Mouse (Mus musculus): ENCODE measurements around the gene Gm17018.

- TF ChIP-seq GATA1 (IDR thresholded peaks at IDR 0.05; ENCODE audit: borderline replicate concordance, low read length) (no peak), FLI1 (IDR thresholded peaks at IDR 0.05; ENCODE audit: low read length) (no peak)
Observed at GRCm38 (mm10) chr19:45615415-45616213, 55.2 kb downstream of the Gm17018 start.

All from megakaryocyte, embryonic 14.5 days (primary cell).